Mouse (Mus musculus) CD8-positive naive resting alpha-beta T cell, adult 2 months (primary cell): ENCODE results near the gene Osmr.
"Not testable (repeated sequence)": the region's sequence is repeated elsewhere in the genome, so short reads cannot be mapped to it uniquely, and the experiment has no call there.

Experiments
- DNase-seq, 2 experiments: peaks; one replicate each; pipeline ENCODE4 v3.0.0; 2022; ENCODE audit warnings: low read depth in 2 of 2, low spot score in 2 of 2

Osmr gene

DNA sequence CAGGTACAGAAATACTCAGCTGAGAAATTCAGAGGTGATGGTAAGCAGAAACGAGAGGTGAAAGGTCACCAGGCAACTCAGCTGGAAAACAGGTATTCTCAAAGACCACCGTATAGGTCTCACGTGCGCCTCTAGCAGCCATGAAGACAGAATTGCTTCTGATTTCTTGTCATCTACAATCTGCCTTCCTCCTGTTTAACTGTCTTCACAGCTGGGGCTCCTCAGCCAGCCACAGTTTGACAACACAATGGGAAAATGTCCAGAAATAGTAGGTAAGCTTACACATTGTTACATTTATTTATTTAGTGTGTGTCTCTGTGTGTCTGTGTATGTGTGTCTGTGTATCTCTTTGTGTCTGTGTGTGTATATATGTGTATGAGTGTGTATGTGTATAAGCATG lies 12.6 kb downstream of the Osmr start:
- DNase-seq: no peak

DNA sequence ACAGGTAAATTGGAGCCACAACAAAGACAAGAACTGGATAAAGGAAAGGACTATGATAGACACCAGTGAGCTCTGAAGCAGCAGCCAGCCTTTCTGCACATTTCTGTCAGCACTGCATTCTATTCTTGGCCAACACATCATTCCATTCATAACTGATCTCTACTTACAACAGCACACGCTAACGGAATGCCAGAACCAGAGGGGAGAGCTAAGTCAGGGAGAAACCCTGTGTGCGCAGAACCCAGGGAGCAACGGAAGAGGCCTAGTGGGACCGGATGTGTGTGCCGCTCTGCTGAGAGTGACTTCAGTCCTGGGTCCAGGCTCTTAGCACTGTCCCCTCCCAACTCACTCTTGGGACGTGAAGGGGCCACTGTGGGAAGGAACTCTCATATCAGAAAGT lies 13.2 kb downstream of the Osmr start:
- DNase-seq: no peak

DNA sequence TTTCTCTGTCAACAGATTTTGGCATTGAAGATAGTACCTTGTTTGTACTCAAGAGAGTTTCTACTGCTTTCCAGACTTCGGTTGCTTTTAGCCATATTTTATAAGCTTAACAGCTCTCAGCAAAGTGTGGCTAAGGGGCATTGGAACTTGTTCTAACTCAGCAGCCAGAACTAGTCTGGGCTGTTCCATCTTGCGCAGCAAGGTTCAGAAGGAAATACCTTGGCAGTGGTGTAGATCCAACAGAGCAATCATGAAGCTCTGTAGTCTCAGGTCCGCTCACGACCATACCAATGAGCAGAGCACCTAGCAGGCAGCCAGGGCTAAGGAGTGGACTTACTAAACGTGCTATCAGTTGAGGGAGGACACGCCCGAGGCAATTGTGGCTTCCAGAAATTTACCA lies 15.0 kb downstream of the Osmr start:
- DNase-seq: no peak

DNA sequence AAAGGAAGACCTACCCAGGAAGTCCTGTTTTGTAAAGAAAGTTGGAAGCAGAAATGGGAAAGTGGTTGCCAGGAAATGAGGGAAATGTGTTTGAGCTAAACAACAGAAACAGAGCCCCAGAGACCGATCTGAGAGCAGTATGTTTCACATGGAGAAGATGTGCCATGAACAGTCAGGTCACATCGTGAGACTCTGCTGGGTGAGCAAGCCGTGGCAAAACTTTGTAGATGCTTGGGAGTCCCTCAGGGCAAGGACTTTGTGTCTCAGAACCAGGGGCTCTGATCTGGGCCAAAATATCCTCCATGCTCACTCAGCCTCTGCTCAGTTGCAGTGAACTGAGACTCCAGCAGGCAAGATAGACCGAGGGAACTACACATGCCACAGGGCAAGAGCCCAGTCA lies 15.9 kb downstream of the Osmr start:
- no peak for DNase-seq

DNA sequence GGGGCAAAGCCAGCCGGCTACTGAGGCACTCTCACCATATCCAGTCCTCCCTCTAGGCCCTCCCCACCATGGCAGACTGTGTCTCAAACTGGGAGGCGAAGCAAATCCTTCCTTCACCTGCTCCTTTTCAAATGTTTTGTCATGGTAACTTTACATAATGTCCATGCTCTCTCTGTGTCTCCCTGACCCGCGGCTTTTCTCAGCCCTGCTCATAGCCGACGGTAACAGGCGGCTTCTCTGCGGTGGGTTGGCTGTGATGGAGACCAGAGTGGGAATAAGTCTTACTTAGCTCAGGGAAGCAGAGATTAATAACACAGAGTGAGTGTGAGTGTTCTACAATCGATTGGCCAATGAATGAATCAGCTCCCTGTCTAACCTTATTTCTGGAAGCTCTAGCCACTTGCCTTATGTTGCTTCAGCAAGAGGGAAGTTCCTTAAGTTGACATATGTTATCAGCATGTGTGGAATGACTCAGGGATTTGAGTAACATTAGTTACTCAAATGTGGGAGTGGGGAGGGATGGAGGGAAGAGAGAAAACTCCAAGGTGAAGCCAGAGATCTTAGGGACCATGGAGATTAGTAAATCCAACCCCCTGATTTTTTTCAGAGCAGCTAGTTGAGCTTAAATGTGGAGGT lies 17.4 kb downstream of the Osmr start:
- no peak for DNase-seq

DNA sequence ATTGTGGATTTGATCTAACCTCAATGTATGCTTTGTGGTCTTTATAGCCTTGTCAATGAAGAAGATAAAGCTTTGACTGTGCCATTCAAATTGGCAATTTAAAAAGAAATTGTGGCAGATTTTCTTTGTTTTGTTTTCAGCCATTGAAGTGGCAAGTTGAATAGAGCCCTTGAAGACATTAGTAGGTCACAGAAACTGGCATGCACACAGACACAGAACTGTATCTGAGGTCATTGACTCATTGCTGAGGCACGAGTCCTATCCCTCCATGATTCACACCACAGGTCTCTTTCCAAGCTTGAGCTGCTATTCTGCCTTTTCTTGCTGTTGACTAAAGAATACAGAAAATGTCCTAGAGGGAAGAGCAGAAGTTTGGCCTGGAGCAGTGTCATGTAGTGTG lies 24.9 kb downstream of the Osmr start:
- no peak for DNase-seq

DNA sequence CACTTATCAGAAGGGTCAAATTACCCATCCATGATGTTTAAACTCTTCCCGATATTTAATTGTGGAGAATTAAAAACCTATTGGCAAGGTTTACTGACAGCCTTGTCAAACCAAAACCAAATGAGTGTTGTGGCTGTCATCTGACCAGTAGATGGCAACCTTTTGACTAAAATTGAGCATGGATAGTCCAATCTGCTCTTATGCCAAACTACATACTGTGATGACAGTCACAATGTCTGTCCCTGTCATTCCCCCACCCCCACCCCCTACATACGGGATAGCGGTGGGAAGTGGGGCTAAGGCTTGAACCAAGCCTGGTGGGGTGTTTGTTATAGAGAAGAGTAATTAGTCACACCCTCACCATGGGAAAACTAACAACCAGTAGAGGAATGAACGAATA lies 34.6 kb downstream of the Osmr start:
- DNase-seq: no peak

DNA sequence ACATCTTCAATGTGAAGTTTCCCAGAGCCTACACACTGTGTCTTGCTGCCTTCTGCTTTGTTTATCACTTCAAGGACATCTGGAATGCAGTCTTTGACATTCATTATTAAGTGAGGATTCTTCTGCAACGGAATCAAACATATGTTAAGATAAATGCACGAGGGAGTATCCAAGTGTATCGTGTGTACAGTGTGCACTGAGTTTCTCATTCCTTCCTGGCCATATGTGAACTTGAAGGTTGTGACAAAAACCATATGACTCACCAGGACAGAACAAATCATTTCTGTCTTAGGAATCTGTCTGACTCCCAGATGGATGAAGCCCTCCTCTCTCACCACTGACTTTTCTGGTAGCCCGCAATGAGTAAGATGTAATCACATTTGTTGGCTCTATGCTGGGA lies 59.0 kb downstream of the Osmr start:
- DNase-seq: no peak

DNA sequence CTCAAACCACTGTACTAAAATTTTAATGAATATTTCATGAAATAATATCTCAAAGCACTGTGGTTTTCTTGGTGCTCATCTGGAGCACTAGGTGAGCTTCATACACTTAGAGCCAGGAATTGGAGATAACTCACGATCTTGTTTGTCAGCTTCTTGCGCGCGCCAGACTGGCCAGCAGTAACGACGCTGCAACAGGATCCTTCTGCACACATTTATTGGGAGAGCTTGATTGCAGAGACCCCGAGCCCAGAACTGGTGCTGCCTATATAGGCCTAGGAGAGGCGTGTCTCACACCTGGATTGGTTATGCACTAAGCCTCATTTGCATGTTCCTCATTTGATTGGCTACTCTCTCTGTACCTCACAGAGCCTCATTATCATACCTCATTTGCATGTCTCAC lies 73.6 kb downstream of the Osmr start:
- DNase-seq: not testable (repeated sequence)

DNA sequence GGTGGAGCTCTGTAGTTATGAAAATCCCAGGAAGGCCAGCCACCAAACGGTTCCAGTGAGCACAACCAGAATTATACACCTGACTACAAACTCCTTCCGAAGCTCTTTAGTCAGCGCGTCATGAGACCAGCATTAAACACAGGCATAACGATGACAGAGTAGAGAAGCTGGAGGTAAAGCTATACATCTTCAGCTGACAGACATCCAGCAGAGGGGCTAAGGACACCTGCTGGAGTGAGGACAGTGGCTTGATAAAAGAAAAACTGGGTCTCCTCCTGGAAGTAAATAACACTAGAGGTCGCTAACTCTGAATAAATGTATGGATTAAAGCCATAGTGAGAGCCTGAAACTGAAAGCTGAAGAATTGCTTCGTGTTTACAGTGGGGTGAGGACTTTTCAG lies 81.9 kb downstream of the Osmr start:
- no peak for DNase-seq

DNA sequence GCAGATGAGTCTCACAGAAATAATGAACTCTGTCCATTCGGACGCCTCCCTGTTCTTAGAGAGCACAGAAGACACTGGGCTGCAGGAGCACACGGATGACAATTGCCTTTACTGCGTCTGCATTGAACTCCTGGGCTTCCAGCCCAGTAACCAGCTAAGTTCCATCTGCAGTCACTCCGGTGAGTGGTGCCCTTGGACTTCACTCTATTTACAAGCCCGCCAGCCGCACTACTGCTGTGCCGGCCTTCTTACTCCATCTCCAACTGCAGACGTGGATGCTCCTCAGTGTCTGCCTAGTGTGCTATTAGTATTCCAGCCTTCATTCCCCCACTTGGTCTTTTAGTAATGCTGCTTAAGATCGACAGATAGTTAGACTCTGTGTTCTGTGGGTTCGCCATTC lies 83.1 kb downstream of the Osmr start:
- no peak for DNase-seq

DNA sequence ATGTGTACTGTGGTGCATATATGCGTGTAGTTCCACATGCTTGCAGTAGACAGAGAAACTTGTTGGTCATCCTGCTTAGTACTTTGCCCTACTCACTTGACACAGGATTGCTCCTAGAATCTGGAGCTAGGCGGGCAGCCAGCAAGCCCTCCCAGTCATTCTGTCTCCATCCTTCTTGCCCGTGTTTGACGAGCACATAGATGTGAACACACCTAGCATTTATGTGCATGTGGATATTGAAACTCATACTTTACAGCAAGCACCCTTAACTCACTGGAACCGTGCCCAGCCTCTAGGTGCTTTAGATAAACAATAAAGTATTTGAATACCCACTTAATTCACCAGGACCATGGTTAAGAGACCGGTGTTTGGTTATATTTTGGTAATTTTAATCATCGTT lies 84.8 kb downstream of the Osmr start:
- no peak for DNase-seq

DNA sequence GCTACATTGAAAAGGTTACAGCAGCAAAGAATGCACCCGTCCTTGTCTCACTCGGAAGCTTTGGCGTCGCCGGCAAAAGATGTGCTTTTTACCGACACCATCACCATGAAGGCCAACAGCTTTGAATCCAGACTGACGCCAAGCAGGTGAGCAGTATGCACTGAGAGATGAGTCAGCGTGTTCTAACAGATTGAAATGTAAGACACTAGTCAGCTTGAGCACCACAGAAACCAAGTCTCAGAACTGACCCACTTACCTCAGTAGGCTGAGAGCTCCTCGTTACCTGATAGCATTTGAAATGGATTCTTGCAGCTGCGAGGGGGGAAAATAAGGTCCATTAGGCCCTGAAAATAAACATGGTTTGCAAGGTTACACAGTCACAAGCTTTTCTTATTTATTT lies 87.5 kb downstream of the Osmr start:
- no peak for DNase-seq

DNA sequence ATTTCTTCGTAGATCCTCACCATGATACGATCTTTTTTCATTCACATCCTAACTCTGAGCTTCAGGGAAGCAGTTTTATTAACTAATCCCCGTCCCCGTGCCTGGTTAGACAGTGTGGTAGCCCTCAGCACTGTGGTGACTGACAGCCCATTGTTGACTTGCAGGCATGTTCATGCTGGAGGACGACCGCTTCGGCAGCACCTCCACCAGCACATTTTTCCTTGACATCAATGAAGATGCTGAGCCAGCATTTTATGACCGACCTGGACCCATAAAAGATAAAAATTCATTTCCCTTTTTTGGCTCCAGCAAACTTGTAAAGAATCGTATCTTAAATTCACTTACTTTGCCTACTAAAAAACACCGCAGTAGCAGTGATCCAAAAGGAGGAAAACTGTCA lies 88.6 kb downstream of the Osmr start:
- DNase-seq: no peak

DNA sequence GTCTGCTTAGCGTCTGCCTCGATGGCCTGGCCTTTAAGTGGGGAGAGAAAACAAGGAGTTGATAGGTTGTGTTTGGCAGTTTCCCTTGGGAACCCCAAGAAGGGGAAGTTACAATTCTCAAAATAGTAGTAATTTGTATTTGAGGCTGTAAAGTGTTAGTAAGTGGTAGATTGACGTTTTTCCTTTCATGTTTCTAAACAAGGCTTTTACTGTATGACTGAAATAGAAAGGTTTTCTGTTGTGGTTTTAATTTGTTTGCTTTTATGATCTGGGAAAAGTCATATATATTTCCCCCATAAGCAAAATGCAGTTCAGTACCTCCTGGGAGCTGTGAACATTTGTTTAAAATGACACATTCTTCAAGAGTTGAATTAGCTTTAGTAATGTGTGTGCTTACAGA lies 102.5 kb downstream of the Osmr start:
- DNase-seq: no peak
